ENCODE assay signal across 9 mouse cellular contexts in genomic region chr17:4109263-4109662, GRCm38 (mm10).
DNase-seq lines count a peak whose midpoint lies in the region; ATAC-seq lines count a peak whose summit lies in the region.
"Had no signal": no experiment of that assay in that cellular context is flagged by ENCODE, and none has a peak within 500 bp of the region (broad histone marks: within the 10 kb centered on the region; RNA-seq: fewer than 3 reads in every experiment).

No protein-coding gene starts in this region.

- 46% methylated on average over 3 of the region's 3 CpGs for WGBS in hindbrain, embryonic 11.5 days
- 55% methylated on average over 3 of the region's 3 CpGs for WGBS in hindbrain, embryonic 14.5 days

- H3K36me3 ChIP-seq in hindbrain, embryonic 11.5 days (ENCODE audit: control insufficient read depth, insufficient read depth, low read length): no peaks in the 10 kb centered on the region
- no peaks in the 10 kb centered on the region for H3K36me3 ChIP-seq in hindbrain, embryonic 14.5 days (replicated peaks; ENCODE audit: control insufficient read depth, insufficient read depth)
- H3K36me3 ChIP-seq: embryonic facial prominence, embryonic 13.5 days had no signal

- no peak overlapping the region for H3K4me3 ChIP-seq in hindbrain, embryonic 11.5 days (ENCODE audit: low read depth, low read length)
- no peak overlapping the region for H3K4me3 ChIP-seq in hindbrain, embryonic 14.5 days (replicated peaks; ENCODE audit: low read length)
- H3K4me3 ChIP-seq: embryonic facial prominence, embryonic 13.5 days had no signal

- DNase-seq in hindbrain, embryonic 11.5 days (ENCODE audit: low spot score): peak; percentile 50
- no peak for DNase-seq in hindbrain, embryonic 14.5 days (ENCODE audit: low spot score)
- peak; percentile 61 for DNase-seq in right cerebral cortex, postnatal 4 days
- no peak for DNase-seq in right cerebral cortex, adult 2 months (ENCODE audit: low spot score in 2 of 2)
- peak; percentile 2 for DNase-seq in c-Kit-negative CD71-positive TER-119-positive erythroid progenitor cells, embryonic 14.5 days (ENCODE audit: low read depth, low spot score)
- peak; percentile 11 to 27 for DNase-seq in lung, postnatal 4 days
- DNase-seq in urinary bladder, adult 2 months (ENCODE audit: low spot score): no peak

- no peak overlapping the region for H3K4me2 ChIP-seq in hindbrain, embryonic 11.5 days (replicated peaks; ENCODE audit: low read depth, low read length)
- H3K4me2 ChIP-seq in hindbrain, embryonic 14.5 days (replicated peaks): no peak overlapping the region
- H3K4me2 ChIP-seq: embryonic facial prominence, embryonic 13.5 days had no signal

- H3K9ac ChIP-seq in hindbrain, embryonic 11.5 days (ENCODE audit: low read depth, low read length): no peak overlapping the region
- no peak overlapping the region for H3K9ac ChIP-seq in hindbrain, embryonic 14.5 days
- H3K9ac ChIP-seq: embryonic facial prominence, embryonic 13.5 days had no signal

- H3K4me1 ChIP-seq in hindbrain, embryonic 11.5 days (replicated peaks; ENCODE audit: control insufficient read depth, insufficient read depth, low read length): no peaks in the 10 kb centered on the region
- H3K4me1 ChIP-seq in hindbrain, embryonic 14.5 days (replicated peaks; ENCODE audit: control insufficient read depth, insufficient read depth, low read length): no peaks in the 10 kb centered on the region

- ATAC-seq in hindbrain, embryonic 11.5 days (ENCODE audit: low FRiP score): no peak
- no peak for ATAC-seq in hindbrain, embryonic 14.5 days (ENCODE audit: low FRiP score)
- ATAC-seq in erythroid progenitor cell, adult 5-6 weeks (replicated peaks; ENCODE audit: low FRiP score, poor library complexity, severe bottlenecking): no peak

- H3K9me3 ChIP-seq in hindbrain, embryonic 11.5 days (ENCODE audit: control insufficient read depth, low read length): no peaks in the 10 kb centered on the region
- H3K9me3 ChIP-seq in hindbrain, embryonic 14.5 days (ENCODE audit: control insufficient read depth, low read length): no peaks in the 10 kb centered on the region
- H3K9me3 ChIP-seq: embryonic facial prominence, embryonic 13.5 days had no signal

- no peaks in the 10 kb centered on the region for H3K27me3 ChIP-seq in hindbrain, embryonic 11.5 days (ENCODE audit: control insufficient read depth, insufficient read depth, low read length)
- no peaks in the 10 kb centered on the region for H3K27me3 ChIP-seq in hindbrain, embryonic 14.5 days (ENCODE audit: control insufficient read depth, insufficient read depth, low read length)
- H3K27me3 ChIP-seq: embryonic facial prominence, embryonic 13.5 days had no signal

- no peak overlapping the region for H3K27ac ChIP-seq in hindbrain, embryonic 11.5 days (ENCODE audit: low read depth, low read length)
- H3K27ac ChIP-seq in hindbrain, embryonic 14.5 days: no peak overlapping the region
- H3K27ac ChIP-seq: embryonic facial prominence, embryonic 13.5 days had no signal

Comparison
In these comparisons a context has a peak if more than half of its experiments do, and no peak if none do; other contexts are left out.
1. DNase-seq: peak in hindbrain, embryonic 11.5 days (single experiment), right cerebral cortex, postnatal 4 days (single experiment), c-Kit-negative CD71-positive TER-119-positive erythroid progenitor cells, embryonic 14.5 days (single experiment) and lung, postnatal 4 days (2 of 2); none in hindbrain, embryonic 14.5 days (single experiment), right cerebral cortex, adult 2 months (0 of 2) and urinary bladder, adult 2 months (single experiment).